Mouse (Mus musculus): ENCODE measurements around the gene Nyap1.
A peak's percentile ranks its signal among the peaks of the same experiment; 100 is the strongest.
"Not testable (repeated sequence)": the region's sequence is repeated elsewhere in the genome, so short reads cannot be mapped to it uniquely, and the experiment has no call there.

The Nyap1 gene

DNA sequence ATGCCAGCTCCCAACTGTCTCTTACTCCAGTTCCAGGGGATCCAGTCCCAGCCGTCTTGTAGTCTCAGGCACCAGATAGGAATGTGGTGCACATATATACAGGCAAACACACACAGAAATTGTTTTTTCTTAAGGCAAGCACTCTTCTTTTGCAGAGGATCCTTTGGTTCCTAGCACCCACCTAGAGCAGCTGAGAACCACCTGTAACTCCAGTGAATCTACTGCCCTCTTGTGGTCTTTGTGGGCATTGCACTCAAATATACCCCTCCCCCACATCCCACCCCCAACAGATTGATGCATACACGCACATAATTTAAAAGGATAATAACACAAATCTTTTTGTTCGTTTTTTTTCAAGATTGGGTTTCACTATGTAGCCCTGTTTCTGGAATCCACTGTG is 24.9 kb upstream of the Nyap1 start:
- DNase-seq = no peak

GRCm38 (mm10) chr5:137764609-137765340 is 23.4 kb upstream of the Nyap1 start:
- DNase-seq = no peak

DNA sequence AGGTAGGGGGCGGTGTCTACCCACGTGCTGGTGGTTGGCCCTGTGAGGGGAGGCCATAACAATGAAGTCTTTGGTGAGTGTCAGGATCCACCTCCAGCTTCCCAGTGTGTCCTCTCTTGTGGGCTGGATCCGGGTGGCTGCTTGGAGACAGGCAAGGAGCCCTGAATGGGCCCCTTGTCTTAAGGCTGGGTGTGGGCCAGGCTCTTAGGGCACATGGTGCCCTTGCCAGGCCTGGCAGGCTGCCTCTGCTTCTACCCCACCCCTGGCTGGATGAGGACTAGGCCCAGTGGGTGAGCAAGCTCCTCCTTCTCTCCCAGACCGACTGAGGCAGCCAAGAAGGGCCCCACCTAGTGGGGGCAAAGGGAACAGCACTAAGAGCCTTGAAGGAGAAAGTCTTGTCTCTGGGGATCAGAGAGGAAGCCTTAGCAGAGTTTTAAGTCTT is 18.6 kb upstream of the Nyap1 start:
- DNase-seq = peak; percentile 86

DNA sequence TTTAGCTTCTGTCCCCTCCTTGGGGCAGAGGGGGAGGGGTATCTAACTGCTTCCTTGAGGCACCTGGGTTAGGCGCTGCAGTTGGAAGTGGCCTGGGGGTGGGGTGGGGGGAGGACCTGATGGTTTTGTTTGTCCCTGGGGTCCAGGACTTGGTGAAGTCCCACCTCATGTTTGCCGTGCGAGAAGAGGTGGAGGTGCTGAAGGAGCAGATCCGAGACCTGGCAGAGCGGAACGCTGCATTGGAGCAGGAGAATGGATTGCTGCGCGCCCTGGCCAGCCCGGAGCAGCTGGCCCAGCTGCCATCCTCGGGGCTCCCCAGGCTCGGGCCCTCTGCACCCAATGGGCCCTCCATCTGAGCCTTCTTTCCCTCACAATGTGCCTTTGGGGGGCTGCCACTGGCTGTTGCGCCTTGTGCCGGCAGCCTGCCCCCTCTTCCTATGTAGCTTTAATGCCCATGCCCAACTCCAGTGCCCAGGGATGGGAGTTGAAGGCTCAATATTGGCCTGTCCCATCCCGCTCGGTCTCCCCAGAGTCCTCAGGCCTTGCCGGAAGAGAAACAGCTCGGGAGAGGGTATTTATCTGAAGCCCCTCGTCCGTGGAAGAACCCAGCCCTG is 17.6 kb upstream of the Nyap1 start:
- DNase-seq = no peak

GRCm38 (mm10) chr5:137757887-137758286 is 16.5 kb upstream of the Nyap1 start:
- peak; percentile 55 for DNase-seq

- peak; percentile 89 for DNase-seq
These were observed 15.7 kb upstream of the Nyap1 start for GRCm38 (mm10) chr5:137756882-137757661.

DNA sequence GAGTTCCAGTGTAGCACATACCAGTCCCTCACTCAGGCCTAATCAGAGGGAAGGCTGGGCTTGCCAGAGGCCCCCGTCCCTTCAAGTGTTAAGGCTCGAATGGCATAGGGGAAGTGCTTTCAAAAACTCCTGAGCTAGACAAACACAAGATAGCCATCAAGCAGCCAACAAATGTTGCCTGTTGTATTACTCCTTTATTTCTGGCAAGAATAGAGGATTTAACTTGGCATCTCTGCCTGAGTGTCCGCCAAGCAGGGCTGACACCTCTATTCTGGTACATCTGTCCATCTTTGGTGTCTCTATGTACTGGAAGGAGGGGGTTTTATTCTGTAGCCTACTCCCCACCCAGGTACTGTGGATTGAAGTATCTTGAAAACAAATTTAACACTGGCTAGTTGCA is 14.7 kb upstream of the Nyap1 start:
- no peak for DNase-seq

DNA sequence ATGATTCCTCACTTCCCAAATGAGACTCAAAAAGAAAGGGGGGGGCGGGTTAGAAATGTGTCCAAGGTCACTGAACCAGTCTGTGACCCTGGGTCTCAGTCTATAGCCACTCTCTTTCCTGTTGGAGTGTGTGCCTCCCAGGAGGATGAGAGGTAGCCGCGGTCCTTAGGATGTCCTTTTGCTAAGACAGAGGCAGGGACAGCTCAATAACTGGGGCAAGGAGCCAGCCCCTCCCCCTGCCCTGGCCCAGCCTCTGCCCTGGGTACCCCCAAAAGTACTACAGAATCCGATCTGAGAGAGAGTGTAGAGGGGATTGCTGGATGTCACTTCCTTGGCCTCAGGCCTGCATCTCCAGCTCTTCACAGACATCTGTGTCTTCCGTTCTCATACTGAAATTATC is 14.0 kb upstream of the Nyap1 start:
- no peak for DNase-seq

DNA sequence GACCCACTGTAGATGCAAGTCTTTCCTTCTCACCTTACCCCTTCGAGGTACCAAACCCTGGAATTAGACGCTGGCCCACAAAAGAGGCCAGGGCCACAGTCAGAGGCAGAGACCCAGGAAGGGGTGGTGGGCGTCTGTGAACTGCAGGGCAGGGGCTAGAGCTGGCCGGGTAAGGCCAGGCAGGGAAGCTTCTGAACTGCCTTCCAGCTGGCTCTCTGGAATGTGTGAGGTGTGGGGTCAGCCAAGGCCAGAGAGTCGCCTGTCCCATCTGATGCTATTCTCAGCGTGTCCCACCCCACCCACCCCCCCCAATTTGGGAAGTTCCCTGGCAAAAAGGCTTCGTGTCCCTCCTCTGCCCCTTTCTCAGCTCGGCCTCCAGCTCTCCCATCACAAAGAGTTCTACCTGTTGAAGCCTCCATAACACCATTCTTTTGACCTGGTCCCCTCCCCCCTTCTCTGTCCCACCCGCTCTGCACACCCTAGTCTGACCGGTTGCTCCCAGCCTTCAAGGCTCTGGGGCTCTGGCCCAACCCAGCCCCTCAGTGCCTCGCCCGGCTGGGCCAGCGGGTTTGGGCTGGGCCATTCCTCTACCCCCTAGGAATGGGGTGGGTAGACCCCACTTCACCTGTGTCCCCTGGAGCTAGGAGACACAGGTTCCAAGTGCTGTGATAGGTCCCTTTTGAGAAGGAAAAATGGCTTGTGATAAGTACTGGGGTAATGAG is 11.9 kb upstream of the Nyap1 start:
- no peak for DNase-seq

DNA sequence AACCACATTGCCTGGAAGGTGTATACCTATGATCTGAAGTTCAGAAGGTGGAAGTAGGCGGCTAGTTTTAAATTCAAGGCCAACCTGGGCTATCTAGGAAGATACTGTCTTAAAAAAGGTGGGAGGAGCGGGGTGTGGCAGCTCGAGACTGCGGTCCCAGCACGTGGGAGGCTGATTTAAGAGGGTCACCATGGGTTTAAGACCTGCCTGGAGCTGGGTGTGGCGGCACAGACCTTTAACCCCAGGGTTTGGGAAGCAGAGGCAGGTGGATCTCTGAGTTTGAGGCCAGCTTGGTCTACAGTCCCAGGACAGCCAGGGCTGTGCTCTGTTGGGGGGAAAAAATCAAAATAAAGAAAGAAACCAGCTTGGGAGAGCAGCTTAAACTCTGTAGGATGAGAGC is 10.6 kb upstream of the Nyap1 start:
- DNase-seq = no peak

GRCm38 (mm10) chr5:137751221-137751887 is 9.9 kb upstream of the Nyap1 start:
- DNase-seq = no peak

- DNase-seq = not testable (repeated sequence)
These were observed 8.8 kb upstream of the Nyap1 start for GRCm38 (mm10) chr5:137750212-137750611.

GRCm38 (mm10) chr5:137749196-137749836 is 7.9 kb upstream of the Nyap1 start:
- no peak for DNase-seq

DNA sequence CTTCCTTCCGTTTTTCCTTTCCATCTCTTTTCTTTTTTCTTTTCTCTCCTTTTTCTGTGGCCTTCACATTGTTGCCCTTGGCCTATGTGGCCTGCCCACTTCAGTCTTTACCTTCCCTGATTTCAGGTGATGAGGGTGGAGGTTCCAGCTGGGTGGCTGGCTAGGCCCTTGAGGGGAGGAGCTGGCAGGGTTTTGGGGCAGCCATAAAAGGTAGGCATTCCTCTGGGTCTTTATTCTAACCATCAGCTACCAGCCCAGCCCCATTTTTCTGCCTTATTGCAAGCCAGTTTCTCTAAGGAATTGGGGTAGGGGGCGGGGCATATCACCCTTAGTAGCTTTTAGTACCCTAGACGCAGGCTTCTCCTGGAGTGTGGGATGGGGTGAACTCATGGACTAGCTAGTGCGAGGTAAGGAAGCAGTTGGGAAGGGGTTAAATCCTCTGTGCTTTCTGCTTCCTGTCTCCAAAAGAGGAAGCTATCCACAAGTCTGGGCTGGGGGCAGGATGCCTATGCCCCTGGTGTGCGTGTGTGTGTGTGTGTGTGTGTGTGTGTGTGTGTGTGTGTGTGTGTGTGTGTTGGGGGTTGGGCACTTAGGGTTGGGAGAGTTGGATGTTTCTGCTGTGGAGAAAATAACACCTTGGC is 6.8 kb upstream of the Nyap1 start:
- no peak for DNase-seq

DNA sequence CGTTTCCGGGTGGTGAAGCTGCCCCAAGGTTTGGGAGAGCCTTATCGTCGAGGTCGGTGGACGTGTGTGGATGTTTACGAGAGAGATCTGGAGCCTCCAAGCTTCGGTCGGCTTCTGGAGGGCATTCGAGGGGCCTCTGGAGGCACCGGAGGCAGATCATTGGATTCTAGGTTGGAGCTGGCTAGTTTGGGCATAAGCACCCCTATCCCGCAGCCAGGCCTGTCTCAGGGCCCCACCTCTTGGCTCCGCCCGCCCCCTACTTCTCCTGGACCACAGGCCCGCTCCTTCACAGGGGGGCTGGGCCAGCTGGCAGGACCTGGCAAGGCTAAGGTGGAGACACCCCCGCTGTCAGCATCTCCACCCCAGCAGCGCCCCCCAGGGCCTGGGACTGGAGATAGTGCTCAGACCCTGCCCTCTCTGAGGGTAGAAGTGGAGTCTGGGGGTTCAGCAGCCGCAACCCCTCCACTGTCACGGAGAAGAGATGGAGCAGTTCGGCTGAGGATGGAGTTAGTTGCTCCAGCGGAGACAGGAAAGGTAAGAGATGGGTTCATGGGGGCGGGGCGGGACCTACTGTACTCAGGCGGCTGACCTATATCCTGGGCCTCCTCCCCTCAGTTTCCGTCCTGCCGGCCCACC is 6.0 kb upstream of the Nyap1 start:
- DNase-seq = peak; percentile 55

GRCm38 (mm10) chr5:137746851-137747325 is 5.5 kb upstream of the Nyap1 start:
- DNase-seq = no peak

DNA sequence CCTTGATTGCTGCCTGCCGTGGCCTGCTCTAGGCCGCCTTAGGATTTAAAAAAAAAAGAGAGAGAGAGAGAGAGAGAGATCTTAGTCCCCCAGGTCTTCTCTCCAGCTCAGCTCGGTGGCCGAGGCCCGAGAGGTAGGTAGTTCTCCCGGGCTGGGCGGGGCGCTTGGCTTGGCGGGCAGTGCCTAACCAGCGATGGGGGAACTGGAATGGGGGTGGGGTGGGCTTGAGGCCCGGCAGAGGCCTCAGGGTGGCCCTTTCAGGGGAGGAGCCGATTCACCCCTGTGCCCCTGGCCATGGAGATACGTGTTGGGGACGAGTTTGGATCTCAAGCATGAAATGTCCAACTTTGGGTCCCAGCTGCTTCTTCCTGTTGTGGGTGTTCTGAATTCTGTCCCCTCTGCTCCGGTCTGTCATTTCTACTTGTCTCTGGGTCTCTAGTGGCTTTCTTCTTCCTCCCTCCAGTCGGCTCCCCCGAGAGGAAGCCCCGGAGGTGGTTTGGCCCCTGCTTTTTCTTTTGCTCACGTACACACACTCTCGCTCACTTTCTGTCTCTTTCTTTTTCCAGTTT is 5.0 kb upstream of the Nyap1 start:
- no peak for DNase-seq

DNA sequence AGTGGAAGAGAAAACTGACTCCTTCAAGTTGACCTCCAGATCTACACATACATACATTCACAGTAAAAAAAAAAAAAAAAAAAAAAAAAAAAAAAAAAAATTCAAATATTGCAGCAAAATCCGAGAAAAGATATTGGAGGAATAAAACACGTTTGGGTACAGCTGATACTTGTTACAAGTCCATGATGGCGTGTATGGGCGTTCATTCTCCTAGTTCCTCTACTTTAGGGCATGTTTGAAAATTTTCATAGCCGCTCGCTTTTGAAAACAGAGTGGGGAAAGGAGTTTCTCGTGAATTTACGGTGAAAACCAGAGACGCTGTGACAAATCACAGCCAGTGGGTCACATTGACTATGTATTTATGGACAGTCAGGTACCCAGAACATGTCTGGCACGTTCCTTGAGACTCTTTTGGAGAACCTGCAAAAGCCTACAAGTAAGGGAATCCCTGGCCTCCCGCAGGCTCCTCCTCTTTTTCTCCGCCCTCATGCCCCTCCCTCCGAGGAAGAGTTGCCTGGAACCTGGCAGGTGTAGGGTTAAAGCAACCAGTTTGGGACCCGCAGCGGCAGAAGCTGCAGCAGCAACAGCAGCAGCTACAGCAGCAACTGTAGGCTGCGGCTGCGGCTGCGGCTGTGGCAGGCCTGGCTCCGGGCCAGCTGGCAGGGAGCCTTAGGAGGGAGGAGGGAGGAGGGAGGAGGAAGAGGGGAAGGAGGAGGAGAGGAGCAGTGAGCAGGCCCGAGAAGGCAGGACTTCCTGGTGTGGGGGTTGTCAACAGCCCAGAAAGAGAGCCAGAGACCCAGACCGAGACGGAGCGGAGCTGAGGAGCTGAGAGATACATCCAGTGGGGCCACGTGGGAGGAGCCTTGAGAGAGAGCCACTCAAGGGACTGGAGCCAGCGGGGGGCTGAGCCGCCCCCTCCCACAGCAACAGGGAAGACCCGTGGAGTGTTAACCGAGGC is 4.1 kb upstream of the Nyap1 start, which contains the start of gene Tsc22d4:
Gene Tsc22d4, plus strand, starts transcription at position 517 of the 958 bp plus-strand sequence.
- DNase-seq = peak; percentile 82

DNA sequence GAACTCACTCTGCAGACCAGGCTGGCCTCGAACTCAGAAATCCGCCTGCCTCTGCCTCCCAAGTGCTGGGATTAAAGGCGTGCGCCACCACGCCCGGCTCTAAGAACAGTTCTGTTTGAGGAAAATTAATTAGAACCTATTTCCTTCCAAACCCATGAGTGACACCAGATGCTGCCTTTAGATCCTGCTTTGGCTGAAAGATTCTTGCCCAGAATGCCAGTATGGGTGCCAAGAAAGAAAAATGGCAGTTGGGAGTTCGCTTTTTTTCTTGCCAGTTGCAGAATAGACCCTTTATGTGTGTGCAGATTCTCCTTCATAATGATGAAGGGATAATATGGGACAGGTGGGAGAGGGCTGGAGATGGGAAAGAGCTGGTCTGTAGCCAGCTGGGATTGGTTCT is 2.8 kb upstream of the Nyap1 start:
- no peak for DNase-seq
